Mouse (Mus musculus) mammary gland, adult 2 months (tissue): ENCODE results near the gene Gria1. TPM values are rescaled to one million over a fixed set of nuclear protein-coding genes. Genes with fewer than 3 reads are reported as not detected.

Source experiments
- polyA plus RNA-seq: library from polyadenylated mRNA; depleted of rRNA; stranded (reverse); fragments of >200 nt; gene quantifications from 2 replicates; pipeline ENCODE4 v1.2.3, GENCODE M21; 2012; ENCODE audit warnings: low replicate concordance; rRNA removed

The Gria1 gene
- polyA plus RNA-seq = 0.61 and 1.2 TPM in 2 replicates

GRCm38 (mm10) chr11:57011024-57011690 lies at the start of gene Gria1:
Gene Gria1, plus strand, starts transcription at chr11:57011387.

